Mouse (Mus musculus) frontal cortex, postnatal 10 days (tissue): ENCODE results near the gene Duoxa2.

Source experiments
- DNase-seq, 2 experiments: peaks; one replicate each; pipeline ENCODE4 v3.0.0; 2022; ENCODE audit warnings: low spot score in 2 of 2, mixed read lengths in 1 of 2

The Duoxa2 gene

GRCm38 (mm10) chr2:122298596-122299490, at the start of gene Duoxa2:
Duoxa2 (plus strand) TSS chr2:122298900.
- DNase-seq, result no peak

GRCm38 (mm10) chr2:122255997-122256396, 42.7 kb upstream of the Duoxa2 start:
- DNase-seq, result no peak

- DNase-seq, result no peak
Observed at GRCm38 (mm10) chr2:122260729-122261128, 38.0 kb upstream of the Duoxa2 start.

GRCm38 (mm10) chr2:122264690-122265089, 34.0 kb upstream of the Duoxa2 start:
- no peak for DNase-seq

GRCm38 (mm10) chr2:122266407-122267193, 32.1 kb upstream of the Duoxa2 start:
- DNase-seq, result no peak

GRCm38 (mm10) chr2:122278769-122279168, 19.9 kb upstream of the Duoxa2 start:
- DNase-seq, result no peak

- DNase-seq, result no peak
Observed at GRCm38 (mm10) chr2:122284091-122284490, 14.6 kb upstream of the Duoxa2 start.

GRCm38 (mm10) chr2:122286137-122286536, 12.6 kb upstream of the Duoxa2 start:
- no peak for DNase-seq

GRCm38 (mm10) chr2:122294916-122295315, 3.8 kb upstream of the Duoxa2 start:
- DNase-seq, result no peak

GRCm38 (mm10) chr2:122297271-122298095, 1.2 kb upstream of the Duoxa2 start:
- no peak for DNase-seq

- no peak for DNase-seq
Observed at GRCm38 (mm10) chr2:122298096-122298499, 602 bp upstream of the Duoxa2 start, which contains the start of gene Duox2. Duox2 (minus strand) TSS chr2:122298449.

- no peak for DNase-seq
Observed at GRCm38 (mm10) chr2:122299911-122300655, 1.4 kb downstream of the Duoxa2 start.

GRCm38 (mm10) chr2:122300656-122301020, 1.9 kb downstream of the Duoxa2 start:
- no peak for DNase-seq

- DNase-seq, result peak in 1 of 2 experiments; percentile 34
Observed at GRCm38 (mm10) chr2:122301081-122301920, 2.6 kb downstream of the Duoxa2 start.

GRCm38 (mm10) chr2:122301921-122302573, 3.3 kb downstream of the Duoxa2 start:
- no peak for DNase-seq

- DNase-seq, result peak; percentile 46 to 58
Observed at GRCm38 (mm10) chr2:122302574-122303241, 4.0 kb downstream of the Duoxa2 start.

GRCm38 (mm10) chr2:122304544-122304943, 5.8 kb downstream of the Duoxa2 start:
- no peak for DNase-seq

GRCm38 (mm10) chr2:122305097-122305892, 6.6 kb downstream of the Duoxa2 start:
- no peak for DNase-seq
